ENCODE assay signal across 1 mouse cellular context in genomic region chr5:110780761-110781528, GRCm38 (mm10).
TF ChIP-seq lines count a peak whose summit lies in the region.

No protein-coding gene starts in this region.

TF ChIP-seq in CH12.LX, 34 proteins besides CTCF, POLR2A, EP300 and RAD21 (continued from another document):
- no peak for TF ChIP-seq KAT2A (IDR thresholded peaks at IDR 0.05; ENCODE audit: insufficient replicate concordance, low read length)
- no peak for TF ChIP-seq MAFK (IDR thresholded peaks at IDR 0.05; ENCODE audit: insufficient replicate concordance, low read length)
